Mouse (Mus musculus): ENCODE data around the gene Gm20696.

DNA sequence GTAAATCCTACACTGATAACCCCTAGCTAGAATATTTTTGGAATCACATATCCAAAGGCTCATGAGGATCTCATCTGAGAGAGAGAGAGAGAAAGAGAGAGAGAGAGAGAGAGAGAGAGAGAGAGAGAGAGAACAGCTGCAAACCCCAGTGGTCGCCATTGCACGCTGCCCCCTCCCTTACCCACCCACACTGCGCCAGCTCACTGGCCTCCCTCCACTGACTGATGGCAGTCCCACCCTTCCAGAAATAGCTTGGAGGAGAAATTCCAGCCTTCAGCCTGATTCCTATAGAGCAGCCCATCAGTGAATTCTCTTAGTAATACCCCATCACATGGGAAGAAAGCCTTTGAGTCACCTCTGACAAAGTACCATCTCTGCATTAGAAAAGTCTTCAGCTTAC lies 415.4 kb downstream of the Gm20696 start:
- TF ChIP-seq CTCF (IDR thresholded peaks at IDR 0.05; ENCODE audit: low read depth, low read length) (no peak), TAL1 (conservative IDR thresholded peaks at IDR 0.05; ENCODE audit: low read depth, low read length) (no peak)

All from G1E (cell line).